Mouse (Mus musculus) intestine, embryonic 15.5 days (tissue): Measurements from ENCODE around the gene Chd2. TPM values are rescaled to one million over a fixed set of nuclear protein-coding genes. Genes with fewer than 3 reads are reported as not detected.

Experiments
- ATAC-seq: fragments of 200-750 bp; cut with Nextera tagmentation; 2 replicates; pipeline ENCODE4 v1.8.0; 2017; ENCODE audit warnings: moderate TSS enrichment, moderate library complexity
- H3K27ac ChIP-seq: fragments of 300-500 bp; sonication (generic); 2 replicates; pipeline ENCODE4 v1.5.1; 2015; ENCODE audit warnings: mild to moderate bottlenecking, inconsistent platforms
- H3K27me3 ChIP-seq: fragments of 300-500 bp; sonication (generic); replicated peaks from 2 replicates; pipeline ENCODE4 v1.6.1; 2015; ENCODE audit warnings: inconsistent platforms
- H3K36me3 ChIP-seq: fragments of 300-500 bp; sonication (generic); 2 replicates; pipeline ENCODE4 v1.6.1; 2015; ENCODE audit warnings: inconsistent platforms
- H3K4me1 ChIP-seq: fragments of 300-500 bp; sonication (generic); replicated peaks from 2 replicates; pipeline ENCODE4 v1.6.1; 2015; ENCODE audit warnings: inconsistent platforms
- H3K4me2 ChIP-seq: fragments of 300-500 bp; sonication (generic); replicated peaks from 2 replicates; pipeline ENCODE4 v1.6.1; 2015; ENCODE audit warnings: mild to moderate bottlenecking, inconsistent platforms
- H3K4me3 ChIP-seq: fragments of 300-500 bp; sonication (generic); replicated peaks from 2 replicates; pipeline ENCODE4 v1.5.1; 2015; ENCODE audit warnings: inconsistent platforms
- H3K9ac ChIP-seq: fragments of 300-500 bp; sonication (generic); 2 replicates; pipeline ENCODE4 v1.6.1; 2015; ENCODE audit warnings: inconsistent platforms
- H3K9me3 ChIP-seq: fragments of 300-500 bp; sonication (generic); 2 replicates; pipeline ENCODE4 v1.6.1; 2016; ENCODE audit warnings: inconsistent platforms
- WGBS: fragments of 180-500 bp; shearing (Covaris S2); methylation state at CpG from one replicate; pipeline ENCODE4 v1.1.7; 2015; 5-methylcytosine and 5-hydroxymethylcytosine counted together
- polyA plus RNA-seq: library from polyadenylated mRNA; unstranded; fragments of >200 nt; fragmentation: Nextera tagmentation; extraction: Ambion mirVana; gene quantifications from 2 replicates; pipeline ENCODE4 v1.2.1, GENCODE M21; 2015

Chd2 gene
- polyA plus RNA-seq, 1 experiment from 2014 or later: 46.0 TPM

DNA sequence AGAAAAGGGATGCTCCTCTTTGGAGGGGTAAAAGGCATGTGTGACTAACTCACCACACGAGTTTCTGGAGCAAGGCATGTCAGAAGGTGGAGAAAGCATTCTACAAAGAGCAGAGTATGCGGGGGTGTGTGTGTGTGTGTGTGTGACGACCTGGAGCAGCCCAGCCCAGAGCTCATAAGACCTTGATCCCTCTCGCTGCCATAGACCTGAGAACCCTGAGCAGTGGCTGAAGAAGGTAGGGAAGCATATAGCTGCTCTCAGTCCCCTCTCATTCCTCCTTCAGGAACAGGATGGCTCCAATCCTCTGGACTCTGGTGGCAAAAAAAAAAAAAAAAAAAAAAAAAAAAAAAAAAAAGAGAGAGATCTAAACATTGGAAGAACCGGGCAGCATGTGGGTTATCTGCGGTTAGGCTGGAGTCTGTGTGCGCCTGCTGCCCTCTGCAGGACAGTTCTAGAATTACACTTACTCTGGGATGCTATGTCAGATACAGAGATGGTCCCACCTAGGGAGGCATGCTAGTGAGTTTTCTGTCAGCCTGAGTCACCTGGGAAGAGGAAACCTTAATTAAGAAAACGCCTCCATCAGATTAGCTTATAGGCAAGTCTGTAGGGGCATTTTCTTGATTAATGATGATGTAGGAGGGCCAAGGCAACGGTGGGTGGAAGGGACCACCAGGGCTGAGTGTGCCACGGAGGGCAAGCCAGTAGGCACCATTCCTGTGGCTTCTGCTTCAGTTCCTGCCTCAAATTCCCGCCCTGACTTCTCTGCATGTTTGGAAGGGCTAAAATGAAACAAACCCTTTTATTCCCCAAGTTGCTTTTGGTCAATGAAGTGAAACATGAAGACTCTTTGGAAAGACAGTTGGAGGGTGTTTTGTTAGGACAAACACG, 119.2 kb downstream of the Chd2 start:
- 27% methylated on average over 12 of the region's 12 CpGs for WGBS
- H3K27ac ChIP-seq: no peak overlapping the region
- H3K27me3 ChIP-seq: no peaks in the 10 kb centered on the region
- no peak overlapping the region for H3K9ac ChIP-seq
- no peaks in the 10 kb centered on the region for H3K9me3 ChIP-seq
- ATAC-seq: peak; percentile 50
- H3K4me3 ChIP-seq: no peak overlapping the region
- H3K4me1 ChIP-seq: 0 out of 2 replicates have a peak, but pooled peaks cover 9% of the 10 kb centered on the region
- H3K36me3 ChIP-seq: no peaks in the 10 kb centered on the region
- no peak overlapping the region for H3K4me2 ChIP-seq

DNA sequence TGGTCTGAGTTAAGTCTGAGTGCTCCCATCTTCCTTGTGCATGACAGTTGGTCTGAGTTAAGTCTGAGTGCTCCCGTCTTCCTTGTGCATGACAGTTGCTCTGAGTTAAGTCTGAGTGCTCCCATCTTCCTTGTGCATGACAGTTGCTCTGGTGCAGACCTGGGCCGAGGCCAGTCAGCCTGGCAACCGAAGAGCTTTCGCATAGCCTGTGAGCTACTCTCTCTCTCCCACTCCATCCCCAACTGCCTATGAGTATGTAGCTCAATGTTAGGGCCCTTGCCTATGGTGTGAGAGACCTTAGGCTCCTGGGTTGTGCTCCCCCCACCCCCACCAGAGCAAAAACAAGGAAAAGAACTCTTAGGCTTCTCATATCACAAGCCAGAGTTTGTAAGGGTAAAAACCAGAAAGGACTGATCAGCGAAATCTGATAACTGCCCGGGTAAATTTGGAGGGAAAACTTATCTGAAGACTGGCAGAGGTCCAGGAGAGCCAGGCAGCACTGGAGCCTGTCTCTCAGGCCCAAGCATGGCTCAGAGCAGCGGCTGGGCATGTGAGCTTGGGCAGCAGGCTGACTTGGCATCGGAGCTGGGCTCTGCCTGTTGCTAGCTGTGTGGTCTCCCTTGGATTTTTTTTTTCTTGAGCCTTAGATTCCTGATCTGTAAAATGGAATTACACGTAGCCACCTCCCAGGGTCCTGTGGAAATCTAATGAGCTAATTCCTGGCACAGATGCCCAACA, 120.2 kb downstream of the Chd2 start:
- H3K4me2 ChIP-seq: no peak overlapping the region
- ATAC-seq: no peak
- no peak overlapping the region for H3K4me3 ChIP-seq
- H3K27ac ChIP-seq: no peak overlapping the region
- H3K4me1 ChIP-seq: 0 out of 2 replicates have a peak, but pooled peaks cover 3% of the 10 kb centered on the region
- H3K9ac ChIP-seq: no peak overlapping the region
- H3K36me3 ChIP-seq: no peaks in the 10 kb centered on the region
- H3K27me3 ChIP-seq: no peaks in the 10 kb centered on the region
- WGBS: 54% methylated on average over 9 of the region's 9 CpGs
- H3K9me3 ChIP-seq: no peaks in the 10 kb centered on the region

DNA sequence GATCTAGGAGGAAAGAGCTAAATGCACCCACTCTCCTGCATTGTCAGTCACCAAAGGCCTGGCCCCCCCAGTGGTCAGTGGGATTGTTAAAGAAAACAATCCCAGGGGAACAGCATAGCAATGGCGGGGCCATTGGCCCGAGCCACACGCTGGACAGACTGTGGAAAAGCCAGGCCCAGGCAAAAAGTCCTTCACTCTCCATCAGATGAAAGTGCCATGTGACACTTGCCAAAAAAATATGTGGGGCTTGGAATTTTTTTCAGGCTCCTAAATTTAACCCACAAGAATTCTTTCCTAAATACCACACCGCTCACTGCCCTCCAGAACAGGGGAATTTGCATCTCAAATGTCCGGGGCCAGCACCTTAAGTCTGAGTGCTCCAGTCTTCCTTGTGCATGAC, 120.8 kb downstream of the Chd2 start:
- WGBS: 77% methylated on average over 5 of the region's 5 CpGs
- Histone ChIP-seq H3K27me3 (no peaks in the 10 kb centered on the region), H3K27ac (no peak overlapping the region), H3K9ac (no peak overlapping the region), H3K4me3 (no peak overlapping the region), H3K4me2 (no peak overlapping the region), H3K4me1 (0 out of 2 replicates have a peak, but pooled peaks cover 3% of the 10 kb centered on the region), H3K36me3 (no peaks in the 10 kb centered on the region), H3K9me3 (no peaks in the 10 kb centered on the region)
- ATAC-seq: no peak

DNA sequence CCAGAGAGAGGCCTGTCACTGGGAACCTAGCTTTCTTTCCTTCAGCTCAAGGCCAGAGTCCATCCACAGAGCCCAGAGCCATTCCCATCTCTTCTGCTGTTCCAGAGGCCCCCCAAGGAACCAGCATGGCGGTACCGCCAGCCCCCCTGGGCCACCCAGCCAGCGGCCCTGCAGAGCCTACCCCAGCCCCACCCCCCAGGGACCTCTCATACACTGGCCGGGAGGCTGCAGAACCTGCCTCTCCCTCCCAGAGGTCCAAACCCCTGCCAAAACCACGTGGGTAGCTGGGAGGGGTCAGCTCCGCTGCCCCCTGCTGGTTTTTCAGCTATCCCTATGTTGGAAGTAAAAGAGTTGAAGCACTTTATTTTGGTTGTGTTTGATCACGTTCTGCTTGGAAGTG, 122.3 kb downstream of the Chd2 start:
- WGBS: 47% methylated on average over 7 of the region's 7 CpGs
- Histone ChIP-seq H3K4me3 (no peak overlapping the region), H3K4me1 (0 out of 2 replicates have a peak, but pooled peaks cover 3% of the 10 kb centered on the region), H3K36me3 (no peaks in the 10 kb centered on the region), H3K27ac (no peak overlapping the region), H3K27me3 (no peaks in the 10 kb centered on the region), H3K9me3 (no peaks in the 10 kb centered on the region), H3K4me2 (no peak overlapping the region), H3K9ac (no peak overlapping the region)
- ATAC-seq: no peak

DNA sequence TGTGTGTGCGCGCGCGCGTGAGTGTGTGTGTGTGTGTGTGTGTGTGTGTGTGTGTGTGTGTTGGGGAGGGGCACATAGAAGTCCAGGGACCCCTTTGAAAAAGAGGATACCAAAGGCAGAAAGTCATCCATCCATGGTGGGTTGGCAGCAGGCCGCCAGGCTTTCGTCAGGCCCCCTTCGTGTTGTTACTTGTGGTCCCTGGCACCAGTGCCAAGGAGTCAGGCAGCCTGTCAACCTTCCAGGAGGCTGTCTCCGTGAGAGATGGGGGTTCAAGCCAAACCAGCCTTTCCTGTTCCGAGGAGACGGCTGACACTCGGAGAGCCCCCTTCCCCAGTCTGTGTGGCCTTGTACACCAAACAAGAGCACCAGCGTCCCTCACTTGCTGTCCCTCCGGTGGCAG, 127.4 kb downstream of the Chd2 start:
- no peaks in the 10 kb centered on the region; the same call in 1 of the 2 replicates for H3K36me3 ChIP-seq
- H3K4me1 ChIP-seq: 0 out of 2 replicates have a peak, but pooled peaks cover 1% of the 10 kb centered on the region
- no peak for ATAC-seq
- H3K27ac ChIP-seq: no peak overlapping the region
- no peaks in the 10 kb centered on the region for H3K9me3 ChIP-seq
- H3K4me3 ChIP-seq: no peak overlapping the region
- H3K27me3 ChIP-seq: no peaks in the 10 kb centered on the region
- 73% methylated on average over 9 of the region's 14 CpGs for WGBS
- H3K9ac ChIP-seq: no peak overlapping the region
- H3K4me2 ChIP-seq: no peak overlapping the region

DNA sequence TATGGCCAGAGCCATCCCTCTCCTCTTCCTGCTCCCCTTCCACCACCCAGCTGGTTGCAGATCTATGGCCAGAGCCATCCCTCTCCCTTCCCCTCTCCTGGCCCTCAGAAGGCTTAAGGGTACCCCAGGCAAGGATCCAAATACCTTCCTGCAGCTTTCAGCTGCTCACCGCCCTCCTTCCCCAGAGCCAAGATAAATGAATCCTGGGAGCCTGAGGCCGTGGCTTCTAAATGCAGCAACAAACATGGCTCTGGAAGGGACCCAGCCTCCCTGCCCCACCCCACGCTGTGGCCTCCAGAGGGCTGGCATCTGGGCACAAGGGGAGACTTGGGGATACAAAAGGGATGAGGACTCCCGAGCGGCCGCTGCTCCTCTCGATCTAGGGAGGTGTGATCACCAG, 129.2 kb downstream of the Chd2 start:
- WGBS: 73% methylated on average over 7 of the region's 7 CpGs
- Histone ChIP-seq H3K36me3 (no peaks in the 10 kb centered on the region; the same call in 1 of the 2 replicates), H3K4me2 (no peak overlapping the region), H3K9ac (no peak overlapping the region), H3K4me1 (no peaks in the 10 kb centered on the region), H3K27me3 (no peaks in the 10 kb centered on the region), H3K9me3 (no peaks in the 10 kb centered on the region), H3K4me3 (no peak overlapping the region), H3K27ac (no peak overlapping the region)
- no peak for ATAC-seq

DNA sequence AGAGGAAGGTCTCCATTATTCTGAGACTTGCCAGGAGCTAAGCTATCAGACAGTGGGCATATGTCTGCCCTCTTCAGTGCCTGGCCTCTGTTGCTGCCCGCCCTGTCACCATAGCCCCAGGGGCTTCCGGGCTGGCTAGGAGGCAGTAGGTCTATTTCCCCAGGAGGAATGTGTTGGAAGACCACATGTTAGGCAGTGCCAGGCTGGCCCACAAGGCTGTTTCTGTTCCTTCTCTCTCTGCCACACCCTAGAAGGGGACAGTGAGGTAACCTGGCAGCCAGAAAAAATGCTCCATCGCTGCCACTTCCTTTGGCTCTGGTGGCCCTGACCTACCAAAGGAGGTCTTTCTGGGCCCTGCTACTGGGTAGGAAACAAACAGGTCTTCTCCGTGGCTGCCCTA, 129.6 kb downstream of the Chd2 start:
- ATAC-seq: no peak
- H3K4me2 ChIP-seq: no peak overlapping the region
- no peaks in the 10 kb centered on the region; the same call in 1 of the 2 replicates for H3K36me3 ChIP-seq
- no peaks in the 10 kb centered on the region for H3K9me3 ChIP-seq
- H3K27me3 ChIP-seq: no peaks in the 10 kb centered on the region
- H3K9ac ChIP-seq: no peak overlapping the region
- H3K4me3 ChIP-seq: no peak overlapping the region
- WGBS: 79% methylated on average over 4 of the region's 4 CpGs
- H3K27ac ChIP-seq: no peak overlapping the region
- no peaks in the 10 kb centered on the region for H3K4me1 ChIP-seq

DNA sequence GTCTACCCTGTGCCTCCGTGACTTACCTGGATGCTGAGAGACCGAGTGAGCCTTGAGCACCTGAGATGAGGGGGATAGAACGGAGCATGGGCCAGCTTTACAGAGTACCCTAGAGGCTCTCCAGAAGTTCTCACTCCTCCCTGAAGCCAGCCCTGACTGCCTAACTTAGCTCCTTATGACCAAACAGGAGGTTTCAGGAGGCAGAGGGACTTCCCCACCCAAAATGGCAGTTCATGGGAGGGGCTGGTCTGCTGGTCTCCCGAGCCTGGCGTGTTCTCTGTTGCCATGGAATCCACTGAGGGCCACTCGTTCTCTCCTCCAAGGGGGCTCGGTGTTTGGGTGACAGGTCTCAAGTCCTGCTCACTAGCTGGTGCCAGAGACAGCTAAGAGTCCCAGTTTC, 130.1 kb downstream of the Chd2 start:
- H3K36me3 ChIP-seq: no peaks in the 10 kb centered on the region; the same call in 1 of the 2 replicates
- H3K27me3 ChIP-seq: no peaks in the 10 kb centered on the region
- no peak overlapping the region for H3K4me3 ChIP-seq
- no peak overlapping the region for H3K4me2 ChIP-seq
- H3K27ac ChIP-seq: no peak overlapping the region
- no peak overlapping the region for H3K9ac ChIP-seq
- no peak for ATAC-seq
- H3K4me1 ChIP-seq: no peaks in the 10 kb centered on the region
- WGBS: 74% methylated on average over 7 of the region's 7 CpGs
- H3K9me3 ChIP-seq: no peaks in the 10 kb centered on the region

DNA sequence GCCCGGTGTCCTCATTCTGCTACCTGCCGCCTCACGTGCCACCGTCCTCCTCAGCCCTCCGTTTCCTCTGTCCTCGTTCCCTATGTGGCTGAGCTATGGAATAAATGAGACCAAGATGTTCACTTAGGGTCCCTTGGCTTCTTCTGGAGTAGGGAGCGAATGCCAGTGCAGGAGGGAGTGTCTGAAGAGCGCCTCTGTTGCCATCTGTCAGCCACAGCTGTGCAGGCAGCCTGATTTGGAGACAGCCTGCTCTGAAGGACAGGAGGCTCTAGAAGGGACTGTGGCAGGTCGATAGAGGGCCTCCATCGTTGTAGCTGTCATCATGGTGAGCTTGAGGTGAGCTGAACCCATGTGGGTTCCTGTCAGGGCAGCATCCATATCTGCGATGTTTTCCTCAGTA, 136.1 kb downstream of the Chd2 start:
- Histone ChIP-seq H3K4me1 (peaks cover 7% of the 10 kb centered on the region; the same call in 1 of the 2 replicates), H3K4me2 (no peak overlapping the region), H3K27ac (no peak overlapping the region), H3K36me3 (peaks cover 5% of the 10 kb centered on the region), H3K27me3 (no peaks in the 10 kb centered on the region), H3K4me3 (no peak overlapping the region), H3K9ac (no peak overlapping the region), H3K9me3 (no peaks in the 10 kb centered on the region)
- 96% methylated on average over 11 of the region's 11 CpGs for WGBS
- no peak for ATAC-seq

DNA sequence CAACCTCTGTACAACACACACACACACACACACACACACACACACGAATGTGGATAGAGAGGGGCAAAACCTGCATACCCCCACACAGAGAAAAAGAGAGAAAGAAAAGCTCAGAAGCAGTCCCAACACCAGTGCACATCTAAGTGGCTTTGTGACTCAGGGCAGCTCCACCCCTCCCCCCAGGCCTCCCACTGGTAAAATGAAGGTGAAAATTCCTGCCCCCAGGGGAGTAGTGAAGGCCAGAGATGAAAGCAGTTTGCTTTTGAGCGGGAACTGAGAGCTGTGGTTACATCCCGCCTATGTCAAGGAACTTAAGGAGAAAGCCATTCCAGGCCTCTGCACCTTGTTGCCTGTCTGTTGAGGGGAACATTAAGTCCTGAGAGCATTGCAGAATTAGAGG, 138.1 kb downstream of the Chd2 start:
- H3K9ac ChIP-seq: no peak overlapping the region
- no peak overlapping the region for H3K27ac ChIP-seq
- peaks cover 26% of the 10 kb centered on the region for H3K4me1 ChIP-seq
- H3K27me3 ChIP-seq: no peaks in the 10 kb centered on the region
- no peak overlapping the region for H3K4me2 ChIP-seq
- H3K4me3 ChIP-seq: no peak overlapping the region
- peaks cover 5% of the 10 kb centered on the region; the same call in 1 of the 2 replicates for H3K36me3 ChIP-seq
- no peak for ATAC-seq
- WGBS: 54% methylated on average over 3 of the region's 3 CpGs
- no peaks in the 10 kb centered on the region for H3K9me3 ChIP-seq

DNA sequence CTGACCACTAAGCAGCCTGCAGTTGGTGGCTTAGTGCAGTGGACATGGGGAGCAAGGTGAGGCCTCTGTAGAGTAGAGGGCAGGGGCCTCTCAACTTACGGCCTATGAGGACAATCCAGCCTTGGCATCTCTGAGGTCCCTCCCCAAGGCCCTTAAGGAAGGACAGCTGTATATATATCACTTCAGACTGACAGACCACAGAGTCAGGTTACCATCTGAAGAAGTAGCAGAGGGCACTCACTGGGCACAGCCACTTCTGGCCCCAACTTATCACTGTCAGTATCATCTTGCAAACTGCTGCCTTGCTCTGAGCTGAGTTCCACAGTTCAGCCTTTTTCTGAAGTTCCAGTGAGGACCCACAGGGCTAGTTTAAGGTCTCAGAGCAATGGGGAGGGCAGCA, 139.0 kb downstream of the Chd2 start:
- ATAC-seq: no peak
- Histone ChIP-seq H3K36me3 (peaks cover 5% of the 10 kb centered on the region; the same call in 1 of the 2 replicates), H3K9ac (no peak overlapping the region), H3K27me3 (no peaks in the 10 kb centered on the region), H3K27ac (no peak overlapping the region), H3K4me3 (no peak overlapping the region), H3K4me1 (peaks cover 34% of the 10 kb centered on the region), H3K4me2 (no peak overlapping the region), H3K9me3 (no peaks in the 10 kb centered on the region)
- WGBS: 93% methylated on average over 1 of the region's 1 CpGs

DNA sequence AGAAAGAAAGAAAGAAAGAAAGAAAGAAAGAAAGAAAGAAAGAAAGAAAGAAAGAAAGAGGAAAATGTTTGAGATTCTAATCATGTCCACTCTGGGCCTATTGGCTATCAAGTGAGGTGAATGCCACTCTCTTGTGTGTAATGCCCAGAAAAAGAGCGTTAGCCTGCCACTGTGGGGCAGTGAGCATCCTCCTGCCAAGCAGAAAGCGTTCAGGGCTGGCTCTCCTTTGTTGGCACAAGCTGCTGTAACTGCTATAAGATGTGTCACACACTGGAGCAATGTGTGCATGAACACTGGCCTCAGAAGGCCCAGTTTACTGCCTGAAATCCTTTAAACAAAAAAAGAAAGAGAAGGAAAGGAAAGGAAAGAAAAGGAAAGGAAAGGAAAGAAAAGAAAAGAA, 139.5 kb downstream of the Chd2 start:
- Histone ChIP-seq H3K27ac (no peak overlapping the region), H3K4me2 (no peak overlapping the region), H3K9me3 (no peaks in the 10 kb centered on the region), H3K27me3 (no peaks in the 10 kb centered on the region), H3K4me3 (no peak overlapping the region), H3K9ac (no peak overlapping the region), H3K36me3 (peaks cover 5% of the 10 kb centered on the region; the same call in 1 of the 2 replicates), H3K4me1 (peaks cover 35% of the 10 kb centered on the region)
- no peak for ATAC-seq
- WGBS: 76% methylated on average over 2 of the region's 2 CpGs
